Mouse (Mus musculus): Measurements from ENCODE around the gene Tmem262. TPM values are rescaled to one million over a fixed set of nuclear protein-coding genes. Genes with fewer than 3 reads are reported as not detected.
"Not testable (repeated sequence)": the region's sequence is repeated elsewhere in the genome, so short reads cannot be mapped to it uniquely, and the experiment has no call there.

The Tmem262 gene
- not detected for total RNA-seq (2021)
- long read RNA-seq, experiment 1: 0 reads
- long read RNA-seq, experiment 2: 0 reads

DNA sequence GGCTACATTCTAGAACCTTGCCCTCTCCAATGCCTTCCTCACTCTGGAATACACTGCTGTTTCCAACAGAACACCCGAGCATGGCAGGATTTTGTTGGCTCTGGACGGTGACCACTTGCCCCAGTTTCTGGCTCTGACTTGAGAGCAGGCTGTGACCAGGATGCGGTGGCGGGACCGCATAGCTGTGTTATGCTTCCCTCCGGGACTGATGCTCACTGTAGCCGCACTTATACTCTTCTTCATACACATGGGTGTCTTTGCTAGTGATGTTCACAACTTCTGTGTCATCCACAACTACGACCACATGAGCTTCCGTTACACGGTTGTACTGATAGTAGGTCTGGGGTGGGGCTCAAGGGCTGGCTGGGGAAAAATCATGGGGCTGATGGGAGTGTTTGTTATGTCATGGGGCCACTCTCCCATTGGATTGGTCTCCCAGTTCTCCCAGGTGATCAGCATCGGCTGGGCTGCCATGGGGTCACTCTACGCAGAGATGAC lies at the start of gene Tmem262:
TSS of gene Tmem262 (plus strand) at position 51 of the 498 bp plus-strand sequence.
- no peak for DNase-seq
- intact Hi-C loops (cut with DNase I): loop anchor here (5.0 kb wide), 1 partner anchor 37 kb away; the partner anchor contains the start of gene Sac3d1

DNA sequence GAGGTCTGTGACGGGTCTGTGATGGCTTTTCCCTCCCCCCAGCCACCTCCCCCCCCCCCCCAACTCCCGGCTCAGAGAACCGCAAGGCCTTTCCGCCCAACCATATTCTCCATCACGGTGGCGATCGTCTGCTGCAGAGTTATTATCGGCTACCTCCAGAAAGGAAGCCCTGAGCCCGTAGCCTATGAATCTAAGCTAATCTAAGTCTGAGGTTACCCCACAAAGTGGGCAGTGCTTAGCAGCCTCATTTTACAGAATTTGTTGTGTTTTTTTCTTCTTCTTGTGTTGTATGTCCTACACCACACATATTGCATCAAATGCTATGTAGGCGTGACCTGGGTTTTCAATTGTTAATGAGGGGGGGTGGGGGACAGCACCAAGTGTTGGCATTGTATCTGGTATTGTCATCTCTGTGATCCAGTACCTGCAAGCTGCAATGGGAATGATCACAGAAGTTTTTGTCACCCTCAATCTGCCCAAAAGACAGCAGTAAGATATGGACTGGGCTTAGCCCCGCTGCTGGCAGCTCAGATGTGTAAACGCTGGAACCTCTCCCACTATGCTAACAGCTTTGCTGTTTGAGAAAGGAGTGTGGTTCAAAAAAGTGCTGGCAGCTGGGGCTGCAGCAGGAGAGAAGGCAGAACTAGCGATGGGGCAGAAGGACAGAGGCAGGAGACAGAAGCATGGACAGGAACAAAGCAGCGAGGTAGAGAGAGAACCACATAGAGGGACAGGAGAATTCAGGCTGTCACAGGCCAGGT lies 49.1 kb upstream of the Tmem262 start:
- intact Hi-C loops (cut with DNase I): no loop called here
- no peak for DNase-seq

- intact Hi-C loops (cut with DNase I): no loop called here
- no peak for DNase-seq
These were observed 43.8 kb upstream of the Tmem262 start for GRCm38 (mm10) chr19:6035966-6036585.

DNA sequence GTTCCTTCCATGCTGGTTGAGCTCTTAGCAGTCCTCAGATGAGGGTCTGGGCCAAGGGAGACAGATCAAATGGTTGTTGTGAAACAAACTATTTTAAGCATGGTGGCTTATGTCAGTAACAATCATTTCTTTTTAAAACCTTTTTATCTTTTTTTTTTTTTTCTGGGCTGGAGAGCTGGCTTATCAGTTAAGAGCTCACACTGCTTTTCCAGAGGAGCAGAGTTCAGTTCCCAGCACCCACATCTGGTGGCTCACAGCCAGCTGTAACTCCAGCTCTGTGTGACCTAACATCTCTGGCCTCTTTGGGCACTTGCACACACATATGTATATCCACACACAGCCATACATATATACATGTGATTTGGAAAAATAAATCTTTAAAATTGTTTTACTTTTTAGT lies 42.1 kb upstream of the Tmem262 start:
- intact Hi-C loops (cut with DNase I): no loop called here
- no peak for DNase-seq

GRCm38 (mm10) chr19:6038326-6038725 lies 41.5 kb upstream of the Tmem262 start:
- intact Hi-C loops (cut with DNase I): no loop called here
- no peak for DNase-seq

DNA sequence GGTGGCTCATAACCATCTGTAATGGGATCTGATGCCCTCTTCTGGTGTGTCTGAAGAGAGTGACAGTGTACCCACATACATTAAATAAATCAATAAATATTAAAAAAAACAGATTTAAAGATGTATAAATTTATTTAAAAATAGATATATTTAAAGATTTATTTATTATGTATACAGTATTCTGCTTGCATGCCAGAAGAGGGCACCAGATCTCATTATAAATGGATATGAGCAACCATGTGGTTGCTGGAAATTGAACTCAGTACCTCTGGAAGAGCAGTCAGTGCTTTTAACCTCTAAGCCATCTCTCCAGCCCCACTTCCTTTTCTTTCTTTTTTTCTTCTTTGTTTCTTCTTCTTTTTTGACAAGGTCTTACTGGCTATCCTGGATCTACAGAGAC lies 39.8 kb upstream of the Tmem262 start:
- no peak for DNase-seq

DNA sequence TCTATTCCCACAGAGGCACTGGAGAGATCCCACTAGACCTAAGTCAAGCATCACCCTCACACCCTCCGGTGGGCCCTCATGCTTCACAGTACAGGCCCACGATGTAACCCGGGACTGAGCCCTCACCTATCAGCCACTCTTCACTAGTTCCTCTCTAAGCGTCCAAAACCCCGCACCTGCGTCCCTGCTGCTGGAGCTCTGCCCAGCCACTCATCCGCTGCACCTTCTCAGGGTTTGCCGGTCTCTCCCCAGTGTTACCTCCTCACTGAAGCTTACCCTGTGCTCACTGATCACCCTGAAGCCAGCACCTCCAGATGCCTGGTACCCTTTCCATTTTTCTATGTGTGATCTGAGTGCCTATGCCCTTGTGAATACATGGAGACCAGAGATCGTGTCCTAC lies 37.5 kb upstream of the Tmem262 start:
- intact Hi-C loops (cut with DNase I): no loop called here
- no peak for DNase-seq

More for the DNA sequence above, 39.8 kb upstream of the Tmem262 start:
- intact Hi-C loops (cut with DNase I): no loop called here

DNA sequence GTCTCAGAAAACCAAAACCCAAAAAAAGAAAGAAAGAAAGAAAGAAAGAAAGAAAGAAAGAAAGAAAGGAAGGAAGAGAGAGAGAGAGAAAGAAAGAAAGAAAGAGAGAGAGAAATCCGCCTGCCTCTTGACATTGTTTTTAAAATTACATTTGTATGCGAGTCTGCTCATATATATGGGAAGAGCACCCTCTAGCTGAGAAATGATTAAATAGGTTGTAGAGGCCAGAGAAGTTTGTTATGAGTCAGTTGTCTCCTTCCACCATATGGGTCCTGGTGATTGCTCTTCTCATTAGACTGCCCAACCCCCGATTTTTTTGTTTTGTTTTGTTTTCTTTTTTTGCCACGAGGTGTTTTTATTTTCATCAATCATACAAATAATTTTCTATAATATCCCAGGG lies 35.7 kb upstream of the Tmem262 start:
- intact Hi-C loops (cut with DNase I): not testable (repeated sequence)

GRCm38 (mm10) chr19:6045366-6046293 lies 34.2 kb upstream of the Tmem262 start:
- no peak for DNase-seq
- intact Hi-C loops (cut with DNase I): no loop called here

More for the DNA sequence above, 35.7 kb upstream of the Tmem262 start:
- DNase-seq: not testable (repeated sequence)

DNA sequence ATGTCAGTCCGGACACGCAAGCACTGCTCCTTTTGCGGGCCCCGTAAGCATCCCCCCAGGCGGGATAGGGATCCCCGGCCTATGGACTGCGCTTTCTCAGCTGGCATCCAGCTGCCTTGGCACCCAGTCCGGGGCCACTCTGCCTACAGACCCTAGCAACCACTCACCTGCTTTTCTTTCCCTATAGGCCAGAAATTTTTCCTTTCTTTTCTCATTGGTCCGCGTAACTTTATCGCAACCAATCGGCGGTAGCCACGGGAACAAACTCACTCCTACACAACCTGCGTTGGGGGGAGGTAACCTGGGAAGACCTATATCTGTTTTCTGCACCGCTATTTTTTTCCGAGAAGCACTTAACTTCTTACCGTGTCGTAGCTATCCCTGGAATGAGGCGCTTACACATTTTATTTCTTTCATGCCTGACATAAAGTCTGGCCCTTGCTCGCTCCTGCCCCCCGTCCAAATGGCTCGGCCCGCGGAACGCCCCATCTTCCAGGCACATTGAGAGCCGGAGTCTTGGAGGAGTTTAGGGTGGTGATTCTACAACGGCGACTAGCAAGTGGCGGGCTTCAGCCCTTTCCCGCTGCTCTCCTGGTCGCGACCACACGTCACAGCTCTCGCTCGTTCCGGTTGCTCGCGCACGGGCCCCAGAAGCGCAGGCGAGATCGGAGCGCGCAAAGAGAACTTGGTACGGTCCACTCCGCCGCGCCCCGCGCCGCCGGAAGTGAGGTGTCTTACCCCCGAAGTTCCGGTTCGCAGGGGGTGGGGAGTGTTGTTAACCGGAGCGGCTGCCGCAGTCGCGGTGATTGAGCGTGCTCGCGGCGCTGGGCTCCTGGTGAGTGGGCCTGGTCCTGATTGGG lies 33.3 kb upstream of the Tmem262 start, which contains the start of gene Syvn1:
TSS of gene Syvn1 (plus strand) at position 283 of the 860 bp plus-strand sequence.
- intact Hi-C loops (cut with DNase I): no loop called here
- DNase-seq: peak; percentile 82 to 85

DNA sequence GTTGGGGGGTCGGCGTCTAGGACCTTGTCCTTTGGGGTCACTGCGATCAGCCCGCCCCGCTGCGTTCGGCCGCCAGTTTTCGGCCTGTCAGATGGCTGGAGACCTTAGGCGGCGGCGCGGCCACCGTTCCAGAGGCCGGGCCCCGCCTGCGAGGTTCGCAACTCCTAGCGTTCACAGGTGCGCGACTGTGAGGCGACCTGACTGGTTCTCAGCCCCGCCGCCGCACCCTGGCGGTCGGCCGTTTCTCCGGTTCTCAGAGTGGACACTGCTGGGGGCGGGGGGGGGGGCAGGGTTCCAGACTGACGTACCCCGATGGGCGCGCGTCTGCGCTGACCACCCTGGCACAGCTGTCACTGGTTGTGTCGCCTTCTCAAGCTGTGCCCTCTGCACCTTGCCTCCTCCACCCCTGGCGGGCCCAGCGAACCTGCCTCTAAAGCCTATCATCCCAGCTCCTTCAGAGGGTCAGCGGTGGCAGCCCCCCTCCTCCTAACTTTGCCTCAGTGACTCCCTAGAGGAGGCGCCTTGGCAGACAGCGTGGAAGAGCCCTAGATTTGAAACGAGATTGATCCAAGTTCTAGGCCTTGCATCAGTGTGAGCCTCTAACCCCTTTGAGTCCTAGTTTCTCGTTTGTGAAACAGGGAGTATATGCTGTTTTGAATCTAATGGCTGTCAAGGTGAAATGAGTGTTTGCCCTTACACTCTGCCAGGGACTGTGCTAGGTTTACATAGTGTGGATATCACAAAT lies 32.5 kb upstream of the Tmem262 start:
- intact Hi-C loops (cut with DNase I): no loop called here
- DNase-seq: no peak

GRCm38 (mm10) chr19:6047899-6048166 lies 32.0 kb upstream of the Tmem262 start:
- intact Hi-C loops (cut with DNase I): no loop called here

GRCm38 (mm10) chr19:6048681-6049410 lies 31.0 kb upstream of the Tmem262 start:
- intact Hi-C loops (cut with DNase I): no loop called here
- DNase-seq: no peak

More at GRCm38 (mm10) chr19:6047899-6048166, 32.0 kb upstream of the Tmem262 start:
- no peak for DNase-seq

- DNase-seq: no peak
- intact Hi-C loops (cut with DNase I): no loop called here
These were observed 27.3 kb upstream of the Tmem262 start for GRCm38 (mm10) chr19:6052516-6052915.

DNA sequence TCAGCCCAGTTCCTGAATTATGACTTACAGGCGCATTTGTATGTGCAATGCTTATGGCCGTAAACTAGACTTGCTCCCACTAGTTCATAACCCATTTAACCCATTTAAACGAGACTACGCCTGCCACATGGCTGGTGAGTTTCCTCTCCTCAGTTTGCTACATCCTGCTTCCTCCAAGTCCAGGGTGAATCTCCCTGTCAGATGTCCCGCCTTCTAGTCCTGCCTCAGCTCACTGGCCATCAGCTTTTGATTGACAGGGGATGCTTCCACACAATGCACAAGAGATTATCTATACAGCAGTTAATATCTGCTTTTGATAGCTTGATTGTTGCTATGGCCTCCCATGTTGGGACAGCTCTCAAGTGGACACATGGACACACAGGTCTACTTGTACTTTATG lies 25.5 kb upstream of the Tmem262 start:
- DNase-seq: no peak
- intact Hi-C loops (cut with DNase I): no loop called here

DNA sequence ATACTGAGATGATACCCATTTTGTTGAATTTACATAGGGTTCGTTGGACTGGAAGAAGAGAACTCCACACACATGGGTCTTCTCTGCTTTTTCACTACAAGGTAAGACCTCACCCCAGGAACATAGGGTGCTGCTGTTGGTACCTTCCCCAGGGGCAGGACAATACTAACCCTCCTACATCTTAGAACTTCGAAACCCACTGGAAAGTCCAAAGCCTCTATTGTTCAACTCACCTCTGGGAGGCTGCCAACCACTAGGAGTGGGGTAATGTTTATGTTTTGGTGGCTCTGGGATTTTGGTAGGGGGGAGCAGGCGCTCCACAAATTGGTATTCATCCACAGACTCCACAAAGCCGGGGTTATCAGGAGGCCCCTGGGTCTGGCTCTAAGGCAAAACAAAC lies 23.1 kb upstream of the Tmem262 start:
- intact Hi-C loops (cut with DNase I): no loop called here
- no peak for DNase-seq

DNA sequence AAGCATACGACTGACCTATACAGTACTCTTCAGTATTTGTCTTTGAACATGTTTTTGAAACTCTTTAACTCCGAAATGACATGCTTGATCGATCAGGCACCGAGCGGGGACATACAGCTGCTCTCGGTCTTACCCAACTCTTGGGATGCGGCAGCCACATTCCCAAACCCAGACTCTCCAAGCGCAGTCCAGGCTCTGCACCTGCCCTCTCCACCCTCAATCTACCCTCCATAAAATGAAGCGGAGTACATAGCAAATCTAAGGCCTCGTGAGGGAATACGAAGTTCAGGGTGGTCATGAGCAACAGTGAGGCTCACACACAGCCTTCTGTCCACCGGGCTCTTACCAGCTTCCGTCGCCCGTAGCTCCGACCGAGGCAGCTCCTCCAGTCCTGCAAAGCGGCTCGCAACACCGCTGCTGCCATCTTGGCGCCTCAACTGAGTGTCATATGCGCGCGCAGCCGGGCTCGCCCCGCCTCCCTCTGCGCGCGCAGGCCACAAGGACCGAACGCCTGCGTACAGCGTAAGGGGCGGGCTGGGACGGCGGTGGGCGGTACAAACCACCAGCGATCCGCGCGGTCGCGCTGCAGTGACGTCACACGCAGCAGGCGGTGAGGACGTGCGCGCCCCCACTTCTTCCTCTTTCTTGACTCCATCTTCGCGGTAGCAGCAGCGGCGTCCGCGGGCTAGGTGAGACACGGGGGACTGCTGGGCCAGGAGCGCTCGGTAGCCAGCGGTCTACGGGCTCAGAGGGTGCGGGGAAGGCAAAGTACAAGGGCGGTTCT lies 22.3 kb upstream of the Tmem262 start, which contains the start of the genes Mrpl49 and Fau:
TSS of gene Mrpl49 (minus strand) at position 473 of the 784 bp plus-strand sequence.
TSS of gene Fau (plus strand) at position 532 of the 784 bp plus-strand sequence.
- intact Hi-C loops (cut with DNase I): no loop called here
- peak; percentile 98 for DNase-seq
